Mouse (Mus musculus) stomach, embryonic 16.5 days (tissue): ENCODE measurements around the gene Tef. TPM values are rescaled to one million over a fixed set of nuclear protein-coding genes. Genes with fewer than 3 reads are reported as not detected.

ENCODE experiments used
- ATAC-seq: fragments of 200-750 bp; cut with Nextera tagmentation; 2 replicates; pipeline ENCODE4 v1.8.0; 2017; ENCODE audit warnings: moderate number of reproducible peaks, moderate TSS enrichment; ENCODE audit not compliant: insufficient read depth, low FRiP score
- H3K27ac ChIP-seq: fragments of 300-500 bp; sonication (generic); 2 replicates; pipeline ENCODE4 v1.5.1; 2014; ENCODE audit warnings: low read length
- H3K27me3 ChIP-seq: fragments of 300-500 bp; sonication (generic); 2 replicates; pipeline ENCODE4 v1.6.1; 2014; ENCODE audit warnings: low read length, control low read depth, mixed read lengths; ENCODE audit not compliant: control insufficient read depth, insufficient read depth
- H3K36me3 ChIP-seq: fragments of 300-500 bp; sonication (generic); 2 replicates; pipeline ENCODE4 v1.6.1; 2014; ENCODE audit warnings: low read length; ENCODE audit not compliant: control insufficient read depth, insufficient read depth
- H3K4me1 ChIP-seq: fragments of 300-500 bp; sonication (generic); 2 replicates; pipeline ENCODE4 v1.6.1; 2014; ENCODE audit warnings: low read length, control low read depth, mixed read lengths; ENCODE audit not compliant: control insufficient read depth, insufficient read depth
- H3K4me2 ChIP-seq: fragments of 300-500 bp; sonication (generic); 2 replicates; pipeline ENCODE4 v1.6.1; 2014; ENCODE audit warnings: low read depth, low read length, mixed read lengths
- H3K4me3 ChIP-seq: fragments of 300-500 bp; sonication (generic); replicated peaks from 2 replicates; pipeline ENCODE4 v1.5.1; 2014; ENCODE audit warnings: mild to moderate bottlenecking, low read length
- H3K9ac ChIP-seq: fragments of 300-500 bp; sonication (generic); 2 replicates; pipeline ENCODE4 v1.6.1; 2014; ENCODE audit warnings: low read length
- H3K9me3 ChIP-seq: fragments of 300-500 bp; sonication (generic); replicated peaks from 2 replicates; pipeline ENCODE4 v1.6.1; 2016; ENCODE audit warnings: low read length, control low read depth; ENCODE audit not compliant: control insufficient read depth
- WGBS: fragments of 180-500 bp; shearing (Covaris S2); extraction: QIAGEN DNeasy Blood & Tissue Kit; methylation state at CpG from one replicate; pipeline ENCODE4 v1.1.7; 2014; 5-methylcytosine and 5-hydroxymethylcytosine counted together
- polyA plus RNA-seq: library from polyadenylated mRNA; unstranded; fragments of >200 nt; fragmentation: Nextera tagmentation; extraction: Ambion mirVana; gene quantifications from 2 replicates; pipeline ENCODE4 v1.2.1, GENCODE M21; 2015

The Tef gene
- polyA plus RNA-seq, 1 experiment from 2014 or later, result 24.6 TPM

GRCm38 (mm10) chr15:81847861-81848260 lies 45.6 kb downstream of the Tef start:
- Histone ChIP-seq H3K36me3 (peaks cover 10% of the 10 kb centered on the region), H3K4me2 (no peak overlapping the region), H3K9me3 (no peaks in the 10 kb centered on the region), H3K4me1 (no peaks in the 10 kb centered on the region; the same call in 1 of the 2 replicates), H3K27ac (no peak overlapping the region), H3K9ac (0 out of 2 replicates have a peak overlapping the region, but pooled peaks have one; percentile 7), H3K27me3 (no peaks in the 10 kb centered on the region), H3K4me3 (no peak overlapping the region)
- ATAC-seq, result no peak
- WGBS, result 79% methylated on average over 5 of the region's 5 CpGs

- H3K36me3 ChIP-seq, result peaks cover 10% of the 10 kb centered on the region
- no peak for ATAC-seq
Observed at GRCm38 (mm10) chr15:81848301-81848700, 46.1 kb downstream of the Tef start.

GRCm38 (mm10) chr15:81849104-81849503 lies 46.9 kb downstream of the Tef start:
- no peaks in the 10 kb centered on the region; the same call in 1 of the 2 replicates for H3K4me1 ChIP-seq
- H3K36me3 ChIP-seq, result peaks cover 10% of the 10 kb centered on the region
- H3K9ac ChIP-seq, result no peak overlapping the region
- no peaks in the 10 kb centered on the region for H3K27me3 ChIP-seq
- H3K4me2 ChIP-seq, result no peak overlapping the region
- ATAC-seq, result no peak
- H3K4me3 ChIP-seq, result no peak overlapping the region
- no peaks in the 10 kb centered on the region for H3K9me3 ChIP-seq
- WGBS, result 76% methylated on average over 9 of the region's 9 CpGs
- no peak overlapping the region for H3K27ac ChIP-seq

More at GRCm38 (mm10) chr15:81848301-81848700, 46.1 kb downstream of the Tef start:
- Histone ChIP-seq H3K4me2 (no peak overlapping the region), H3K9me3 (no peaks in the 10 kb centered on the region), H3K4me1 (no peaks in the 10 kb centered on the region; the same call in 1 of the 2 replicates), H3K27me3 (no peaks in the 10 kb centered on the region), H3K9ac (no peak overlapping the region), H3K4me3 (no peak overlapping the region), H3K27ac (no peak overlapping the region)
- 42% methylated on average over 7 of the region's 7 CpGs for WGBS

DNA sequence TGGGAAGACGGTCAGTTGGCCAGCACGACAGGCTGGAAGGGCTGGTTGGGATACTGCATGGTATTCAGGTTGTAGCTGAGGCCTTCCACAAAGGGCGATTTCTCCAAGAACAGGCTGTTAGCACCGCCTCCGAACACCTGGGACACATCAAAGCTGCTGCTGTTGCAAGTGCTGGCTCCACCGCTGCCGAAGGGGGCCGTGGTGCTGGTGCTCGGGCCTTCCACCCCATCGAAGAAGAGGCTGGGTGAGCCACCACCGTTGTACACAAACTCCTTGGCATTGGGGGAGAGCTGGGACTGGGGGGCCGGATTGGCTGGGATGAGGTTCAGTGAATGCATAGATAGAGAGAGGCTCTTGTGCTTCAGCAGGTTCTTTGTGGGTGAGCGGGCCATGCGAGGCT lies 48.5 kb downstream of the Tef start:
- H3K27me3 ChIP-seq, result no peaks in the 10 kb centered on the region
- H3K36me3 ChIP-seq, result peaks cover 10% of the 10 kb centered on the region
- no peak overlapping the region for H3K4me3 ChIP-seq
- no peak overlapping the region for H3K4me2 ChIP-seq
- no peaks in the 10 kb centered on the region for H3K9me3 ChIP-seq
- ATAC-seq, result no peak
- H3K9ac ChIP-seq, result no peak overlapping the region
- WGBS, result 72% methylated on average over 14 of the region's 14 CpGs
- peaks cover 7% of the 10 kb centered on the region for H3K4me1 ChIP-seq
- H3K27ac ChIP-seq, result no peak overlapping the region

- H3K4me1 ChIP-seq, result peaks cover 9% of the 10 kb centered on the region
- no peaks in the 10 kb centered on the region for H3K9me3 ChIP-seq
- no peak overlapping the region for H3K4me3 ChIP-seq
- no peak overlapping the region for H3K27ac ChIP-seq
- H3K27me3 ChIP-seq, result no peaks in the 10 kb centered on the region
- 90% methylated on average over 15 of the region's 15 CpGs for WGBS
- H3K9ac ChIP-seq, result no peak overlapping the region
- no peak overlapping the region for H3K4me2 ChIP-seq
- no peak for ATAC-seq
- peaks cover 10% of the 10 kb centered on the region for H3K36me3 ChIP-seq
Observed at GRCm38 (mm10) chr15:81851375-81851774, 49.2 kb downstream of the Tef start.

DNA sequence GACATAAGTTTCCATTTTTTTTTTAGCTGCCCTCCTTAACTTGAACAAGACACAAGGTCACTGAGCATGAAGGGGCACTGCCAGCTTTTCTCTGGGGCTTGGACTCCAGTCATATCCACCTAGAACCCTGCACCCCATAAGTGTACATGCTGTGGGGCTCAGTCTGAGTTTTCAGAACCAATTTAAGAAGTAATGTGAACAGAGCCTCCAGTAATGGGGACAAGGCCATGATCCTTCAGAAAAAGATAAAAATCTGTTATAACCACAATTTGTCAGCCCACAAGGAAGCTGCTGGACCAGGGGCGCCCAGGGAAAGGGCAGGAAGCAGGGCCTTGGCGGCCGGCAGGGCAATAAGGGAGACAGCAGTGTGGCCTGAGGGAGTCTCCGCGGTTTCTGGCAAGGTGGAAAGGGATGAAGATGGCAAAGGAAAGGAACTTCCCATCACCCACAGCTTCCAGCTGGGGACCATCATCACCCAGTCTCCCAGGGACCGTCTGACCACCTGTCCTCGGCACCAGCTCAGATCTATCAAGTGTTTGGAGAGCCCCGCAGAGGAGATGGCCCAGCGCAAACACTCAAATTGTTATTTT lies 50.3 kb downstream of the Tef start:
- peaks cover 10% of the 10 kb centered on the region for H3K36me3 ChIP-seq
- H3K27me3 ChIP-seq, result no peaks in the 10 kb centered on the region
- ATAC-seq, result no peak
- H3K4me3 ChIP-seq, result no peak overlapping the region
- peaks cover 9% of the 10 kb centered on the region for H3K4me1 ChIP-seq
- H3K27ac ChIP-seq, result no peak overlapping the region
- WGBS, result 77% methylated on average over 9 of the region's 9 CpGs
- no peaks in the 10 kb centered on the region for H3K9me3 ChIP-seq
- no peak overlapping the region for H3K4me2 ChIP-seq
- H3K9ac ChIP-seq, result no peak overlapping the region

GRCm38 (mm10) chr15:81853081-81853480 lies 50.9 kb downstream of the Tef start:
- H3K4me2 ChIP-seq, result no peak overlapping the region
- 82% methylated on average over 7 of the region's 7 CpGs for WGBS
- H3K4me3 ChIP-seq, result no peak overlapping the region
- peaks cover 10% of the 10 kb centered on the region for H3K36me3 ChIP-seq
- peaks cover 9% of the 10 kb centered on the region for H3K4me1 ChIP-seq
- no peak overlapping the region for H3K9ac ChIP-seq
- H3K27ac ChIP-seq, result no peak overlapping the region
- no peaks in the 10 kb centered on the region for H3K27me3 ChIP-seq
- ATAC-seq, result no peak
- no peaks in the 10 kb centered on the region for H3K9me3 ChIP-seq

- peak; percentile 89 for ATAC-seq
- no peaks in the 10 kb centered on the region for H3K9me3 ChIP-seq
- peaks cover 2% of the 10 kb centered on the region for H3K36me3 ChIP-seq
- 1% methylated on average over 28 of the region's 28 CpGs for WGBS
- no peaks in the 10 kb centered on the region for H3K27me3 ChIP-seq
- H3K4me1 ChIP-seq, result peaks cover 9% of the 10 kb centered on the region
- H3K4me3 ChIP-seq, result peak overlapping the region; percentile 84
- peak overlapping the region; percentile 99 for H3K27ac ChIP-seq
- peak overlapping the region; percentile 81 for H3K4me2 ChIP-seq
- peak overlapping the region; percentile 91 for H3K9ac ChIP-seq
Observed at GRCm38 (mm10) chr15:81856030-81856790, 54.0 kb downstream of the Tef start.

- Histone ChIP-seq H3K4me3 (peak overlapping the region; percentile 84), H3K9me3 (no peaks in the 10 kb centered on the region), H3K4me1 (peaks cover 9% of the 10 kb centered on the region), H3K9ac (peak overlapping the region; percentile 91), H3K36me3 (no peaks in the 10 kb centered on the region), H3K27me3 (no peaks in the 10 kb centered on the region), H3K4me2 (peak overlapping the region; percentile 81), H3K27ac (peak overlapping the region; percentile 99)
- ATAC-seq, result no peak
- 0% methylated on average over 14 of the region's 14 CpGs for WGBS
Observed at GRCm38 (mm10) chr15:81856938-81857723, 54.9 kb downstream of the Tef start.
